Mouse (Mus musculus) stomach, embryonic 14.5 days (tissue): ENCODE measurements around the gene Scnm1. TPM values are rescaled to one million over a fixed set of nuclear protein-coding genes. Genes with fewer than 3 reads are reported as not detected.
"Not testable (repeated sequence)": the region's sequence is repeated elsewhere in the genome, so short reads cannot be mapped to it uniquely, and the experiment has no call there.

Experiments used
- ATAC-seq: fragments of 200-750 bp; cut with Nextera tagmentation; 2 replicates; pipeline ENCODE4 v1.8.0; 2017; ENCODE audit warnings: low read depth, moderate TSS enrichment; ENCODE audit not compliant: insufficient number of reproducible peaks, insufficient read depth, low FRiP score
- H3K27ac ChIP-seq: fragments of 300-500 bp; sonication (generic); 2 replicates; pipeline ENCODE4 v1.5.1; 2014; ENCODE audit warnings: mild to moderate bottlenecking, low read length, moderate library complexity, mixed read lengths
- H3K27me3 ChIP-seq: fragments of 300-500 bp; sonication (generic); 2 replicates; pipeline ENCODE4 v1.6.1; 2014; ENCODE audit warnings: low read length, control low read depth, mixed read lengths; ENCODE audit not compliant: control insufficient read depth, insufficient read depth
- H3K36me3 ChIP-seq: fragments of 300-500 bp; sonication (generic); 2 replicates; pipeline ENCODE4 v1.6.1; 2014; ENCODE audit warnings: mild to moderate bottlenecking, control low read depth, low read length, moderate library complexity, mixed read lengths; ENCODE audit not compliant: control insufficient read depth, insufficient read depth
- H3K4me1 ChIP-seq: fragments of 300-500 bp; sonication (generic); 2 replicates; pipeline ENCODE4 v1.6.1; 2014; ENCODE audit warnings: low read length, control low read depth, mixed read lengths; ENCODE audit not compliant: control insufficient read depth, insufficient read depth
- H3K4me2 ChIP-seq: fragments of 300-500 bp; sonication (generic); replicated peaks from 2 replicates; pipeline ENCODE4 v1.6.1; 2014; ENCODE audit warnings: low read depth, low read length, control low read depth
- H3K4me3 ChIP-seq: fragments of 300-500 bp; sonication (generic); 2 replicates; pipeline ENCODE4 v1.5.1; 2014; ENCODE audit warnings: low read depth, low read length, control low read depth
- H3K9ac ChIP-seq: fragments of 300-500 bp; sonication (generic); replicated peaks from 2 replicates; pipeline ENCODE4 v1.6.1; 2014; ENCODE audit warnings: low read depth, mild to moderate bottlenecking, control low read depth, low read length, moderate library complexity, mixed read lengths
- H3K9me3 ChIP-seq: fragments of 300-500 bp; sonication (generic); 2 replicates; pipeline ENCODE4 v1.6.1; 2016; ENCODE audit warnings: low read depth, low read length, control low read depth; ENCODE audit not compliant: control insufficient read depth
- WGBS: fragments of 180-500 bp; shearing (Covaris S2); extraction: QIAGEN DNeasy Blood & Tissue Kit; methylation state at CpG from one replicate; pipeline ENCODE4 v1.1.7; 2014; 5-methylcytosine and 5-hydroxymethylcytosine counted together
- polyA plus RNA-seq: library from polyadenylated mRNA; unstranded; fragments of >200 nt; fragmentation: Nextera tagmentation; extraction: Ambion mirVana; gene quantifications from 2 replicates; pipeline ENCODE4 v1.2.1, GENCODE M21; 2014

Gene Scnm1
- polyA plus RNA-seq, 1 experiment from 2014 or later: 73.7 TPM

GRCm38 (mm10) chr3:95140795-95141194, 7.0 kb upstream of the Scnm1 start:
- WGBS: 93% methylated on average over 6 of the region's 6 CpGs
- Histone ChIP-seq H3K9ac (no peak overlapping the region), H3K9me3 (no peaks in the 10 kb centered on the region), H3K4me3 (no peak overlapping the region), H3K27me3 (no peaks in the 10 kb centered on the region), H3K36me3 (peaks cover 5% of the 10 kb centered on the region; the same call in 1 of the 2 replicates), H3K4me2 (no peak overlapping the region), H3K4me1 (no peaks in the 10 kb centered on the region), H3K27ac (no peak overlapping the region)
- no peak for ATAC-seq

GRCm38 (mm10) chr3:95140289-95140595, 6.4 kb upstream of the Scnm1 start:
- Histone ChIP-seq H3K4me1 (0 out of 2 replicates have a peak, but pooled peaks cover 3% of the 10 kb centered on the region), H3K9me3 (no peaks in the 10 kb centered on the region), H3K4me2 (no peak overlapping the region), H3K9ac (no peak overlapping the region), H3K27me3 (no peaks in the 10 kb centered on the region), H3K4me3 (no peak overlapping the region), H3K27ac (no peak overlapping the region), H3K36me3 (peaks cover 5% of the 10 kb centered on the region; the same call in 1 of the 2 replicates)
- ATAC-seq: no peak
- WGBS: 68% methylated on average over 18 of the region's 18 CpGs

- Histone ChIP-seq H3K9me3 (no peaks in the 10 kb centered on the region), H3K4me2 (no peak overlapping the region), H3K4me3 (no peak overlapping the region), H3K9ac (no peak overlapping the region), H3K27me3 (no peaks in the 10 kb centered on the region), H3K36me3 (peaks cover 5% of the 10 kb centered on the region; the same call in 1 of the 2 replicates), H3K27ac (no peak overlapping the region), H3K4me1 (0 out of 2 replicates have a peak, but pooled peaks cover 8% of the 10 kb centered on the region)
- ATAC-seq: no peak
- WGBS: 70% methylated on average over 25 of the region's 25 CpGs
Observed at GRCm38 (mm10) chr3:95139586-95140288, 5.9 kb upstream of the Scnm1 start.

DNA sequence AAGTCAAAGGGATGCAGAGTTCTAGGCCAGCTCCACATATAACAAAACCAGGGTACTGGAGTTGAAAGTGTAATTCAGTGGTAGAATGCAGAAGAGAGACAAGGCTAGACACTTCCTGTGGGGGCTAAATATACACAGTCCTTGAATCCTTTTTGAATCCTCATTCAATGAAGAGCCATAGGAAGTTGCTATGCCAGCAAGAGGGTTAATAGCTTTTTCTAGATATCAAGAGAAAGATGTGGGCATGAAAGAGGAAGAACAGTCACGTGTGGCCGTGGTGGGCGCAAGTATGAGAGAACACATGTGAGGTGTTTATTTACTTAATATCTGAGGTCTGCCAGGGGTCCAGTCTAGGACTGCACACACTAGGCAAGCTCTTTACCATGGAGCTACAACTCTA, 2.5 kb upstream of the Scnm1 start:
- ATAC-seq: no peak
- H3K9me3 ChIP-seq: no peaks in the 10 kb centered on the region
- H3K36me3 ChIP-seq: peaks cover 9% of the 10 kb centered on the region; the same call in 1 of the 2 replicates
- no peak overlapping the region for H3K27ac ChIP-seq
- 0 out of 2 replicates have a peak, but pooled peaks cover 11% of the 10 kb centered on the region for H3K4me1 ChIP-seq
- H3K4me2 ChIP-seq: no peak overlapping the region
- H3K4me3 ChIP-seq: no peak overlapping the region
- WGBS: 91% methylated on average over 3 of the region's 3 CpGs
- no peak overlapping the region for H3K9ac ChIP-seq
- H3K27me3 ChIP-seq: no peaks in the 10 kb centered on the region

DNA sequence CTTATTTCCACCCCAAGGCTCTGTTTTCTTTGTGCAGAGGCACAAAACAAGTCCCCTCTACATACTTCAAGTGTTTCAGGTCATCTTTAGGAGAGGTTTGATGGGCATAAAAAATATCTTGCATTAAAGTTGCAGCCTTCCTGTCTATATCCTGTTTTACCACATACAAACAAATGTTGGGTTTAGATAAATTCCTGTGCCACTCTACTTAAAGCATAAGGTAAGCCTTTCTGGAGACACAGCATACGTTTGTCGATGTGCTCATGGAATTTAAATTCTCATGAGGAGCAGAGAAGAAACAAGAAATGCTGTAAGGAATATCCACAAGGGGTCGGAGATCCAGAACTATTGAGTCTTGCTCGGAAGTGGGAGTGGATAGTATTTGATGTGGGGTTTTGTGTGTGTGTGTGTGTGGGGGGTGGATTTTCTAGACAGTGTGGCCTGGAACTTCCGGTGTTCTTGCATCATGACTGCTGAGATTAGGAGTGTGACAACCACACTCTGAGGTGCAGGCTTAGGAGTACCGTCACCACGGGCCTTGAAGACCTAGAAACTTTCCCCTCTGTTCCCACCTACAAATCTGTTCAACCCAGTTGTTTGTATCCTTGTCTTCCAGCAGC, 1.7 kb upstream of the Scnm1 start:
- 0 out of 2 replicates have a peak, but pooled peaks cover 11% of the 10 kb centered on the region for H3K4me1 ChIP-seq
- H3K27me3 ChIP-seq: no peaks in the 10 kb centered on the region
- no peaks in the 10 kb centered on the region for H3K9me3 ChIP-seq
- peak overlapping the region; percentile 53 for H3K4me2 ChIP-seq
- no peak overlapping the region for H3K9ac ChIP-seq
- 79% methylated on average over 7 of the region's 7 CpGs for WGBS
- H3K4me3 ChIP-seq: no peak overlapping the region
- no peak for ATAC-seq
- H3K36me3 ChIP-seq: peaks cover 9% of the 10 kb centered on the region; the same call in 1 of the 2 replicates
- no peak overlapping the region for H3K27ac ChIP-seq

DNA sequence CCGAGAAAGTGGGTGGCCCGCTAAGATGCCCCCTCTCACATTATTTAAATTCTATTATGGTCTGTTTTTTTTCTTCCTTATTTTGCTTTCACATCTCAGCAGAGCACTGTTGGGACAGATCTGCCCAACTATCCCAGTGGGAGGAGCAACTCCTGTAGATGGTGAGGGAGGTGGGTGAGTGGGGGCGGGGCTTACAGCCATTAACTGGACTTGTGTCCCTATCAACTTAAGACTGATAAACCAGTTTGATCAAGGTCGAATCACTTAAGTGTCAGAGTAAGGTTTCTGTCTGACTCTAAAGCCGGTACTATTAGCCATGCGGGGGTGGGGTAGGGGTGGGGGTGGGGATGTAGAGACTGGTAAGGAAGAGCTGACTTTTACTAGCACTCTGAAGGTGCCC, 1.2 kb upstream of the Scnm1 start:
- Histone ChIP-seq H3K4me2 (peak overlapping the region; percentile 53), H3K36me3 (peaks cover 9% of the 10 kb centered on the region; the same call in 1 of the 2 replicates), H3K4me1 (0 out of 2 replicates have a peak, but pooled peaks cover 11% of the 10 kb centered on the region), H3K9me3 (no peaks in the 10 kb centered on the region), H3K4me3 (peak overlapping the region; percentile 32), H3K27ac (no peak overlapping the region), H3K27me3 (no peaks in the 10 kb centered on the region), H3K9ac (0 out of 2 replicates have a peak overlapping the region, but pooled peaks have one; percentile 21)
- ATAC-seq: peak; percentile 44
- WGBS: 14% methylated on average over 6 of the region's 6 CpGs

- not testable (repeated sequence) for H3K27ac ChIP-seq, H3K27me3 ChIP-seq, H3K4me2 ChIP-seq, H3K9ac ChIP-seq, H3K9me3 ChIP-seq, H3K36me3 ChIP-seq
- WGBS: no CpG with 5 or more reads among the region's 12 CpGs
- Histone ChIP-seq H3K4me3 (peak overlapping the region; percentile 44), H3K4me1 (0 out of 2 replicates have a peak, but pooled peaks cover 11% of the 10 kb centered on the region)
- ATAC-seq: peak; percentile 51; the same call in 1 of the 2 replicates
Observed at GRCm38 (mm10) chr3:95134133-95134532, 322 bp upstream of the Scnm1 start.

DNA sequence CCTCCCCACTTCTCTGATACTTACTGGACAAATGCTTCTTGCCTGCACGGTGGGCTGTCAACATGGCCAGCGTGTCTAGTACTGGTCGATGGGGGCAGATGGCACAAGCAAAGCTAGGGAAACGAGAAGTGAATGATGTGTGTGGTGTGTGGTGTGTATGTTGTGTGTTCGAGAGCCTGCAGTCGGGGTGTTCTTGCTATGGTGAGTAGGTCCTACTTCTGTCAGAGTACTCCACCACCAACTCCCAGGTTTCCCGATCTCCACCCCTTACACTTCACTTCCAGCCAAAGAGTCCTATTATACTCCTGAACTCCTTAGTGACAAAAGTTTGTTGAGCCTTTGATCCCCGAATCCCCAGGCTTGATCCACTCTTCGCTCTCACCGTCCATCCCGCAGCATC, 635 bp downstream of the Scnm1 start:
- WGBS: 51% methylated on average over 11 of the region's 11 CpGs
- H3K4me1 ChIP-seq: 0 out of 2 replicates have a peak, but pooled peaks cover 11% of the 10 kb centered on the region
- H3K27ac ChIP-seq: no peak overlapping the region
- peak overlapping the region; percentile 45; the same call in 1 of the 2 replicates for H3K9ac ChIP-seq
- no peak for ATAC-seq
- H3K4me2 ChIP-seq: peak overlapping the region; percentile 53
- H3K4me3 ChIP-seq: peak overlapping the region; percentile 44
- H3K36me3 ChIP-seq: peaks cover 3% of the 10 kb centered on the region; the same call in 1 of the 2 replicates
- no peaks in the 10 kb centered on the region for H3K27me3 ChIP-seq
- H3K9me3 ChIP-seq: no peaks in the 10 kb centered on the region
